Mouse (Mus musculus): ENCODE data around the gene Tmem107.

The Tmem107 gene

GRCm38 (mm10) chr11:69109032-69109900 lies 38.7 kb downstream of the Tmem107 start:
- DNase-seq: no peak

GRCm38 (mm10) chr11:69110319-69111046 lies 39.9 kb downstream of the Tmem107 start:
- peak; percentile 84 to 94 for DNase-seq

GRCm38 (mm10) chr11:69111051-69111810 lies 40.6 kb downstream of the Tmem107 start:
- no peak for DNase-seq

GRCm38 (mm10) chr11:69111865-69112264 lies 41.3 kb downstream of the Tmem107 start:
- DNase-seq: no peak

- DNase-seq: no peak
Measured at GRCm38 (mm10) chr11:69114018-69114417, 43.4 kb downstream of the Tmem107 start.

- no peak for DNase-seq
Measured at GRCm38 (mm10) chr11:69114621-69115020, 44.0 kb downstream of the Tmem107 start.

GRCm38 (mm10) chr11:69116843-69117242 lies 46.2 kb downstream of the Tmem107 start:
- DNase-seq: no peak

GRCm38 (mm10) chr11:69117737-69118695 lies 47.4 kb downstream of the Tmem107 start:
- peak in 1 of 2 experiments; percentile 58 for DNase-seq

- DNase-seq: peak; percentile 88 to 91
Measured at GRCm38 (mm10) chr11:69118765-69119164, 48.2 kb downstream of the Tmem107 start.

- DNase-seq: no peak
Measured at GRCm38 (mm10) chr11:69119446-69120155, 49.0 kb downstream of the Tmem107 start.

- DNase-seq: no peak
Measured at GRCm38 (mm10) chr11:69120221-69121000, 49.8 kb downstream of the Tmem107 start, which contains the start of gene Hes7. Hes7 (plus strand) TSS chr11:69120404.

GRCm38 (mm10) chr11:69121001-69121740 lies 50.6 kb downstream of the Tmem107 start:
- DNase-seq: no peak

- peak in 1 of 2 experiments; percentile 36 for DNase-seq
Measured at GRCm38 (mm10) chr11:69121741-69122335, 51.2 kb downstream of the Tmem107 start.

- peak; percentile 80 to 85 for DNase-seq
Measured at GRCm38 (mm10) chr11:69122336-69122951, 51.8 kb downstream of the Tmem107 start, which contains the start of gene 9130213A22Rik. 9130213A22Rik (minus strand) TSS chr11:69122589.
